Mouse (Mus musculus) intestine, postnatal 0 days (tissue): ENCODE measurements around the gene Rnf208. TPM values are rescaled to one million over a fixed set of nuclear protein-coding genes. Genes with fewer than 3 reads are reported as not detected.

Source experiments
- ATAC-seq: fragments of 200-750 bp; cut with Nextera tagmentation; 2 replicates; pipeline ENCODE4 v1.8.0; 2017; ENCODE audit warnings: mild to moderate bottlenecking, moderate TSS enrichment, moderate library complexity
- H3K27ac ChIP-seq: fragments of 300-500 bp; sonication (generic); 2 replicates; pipeline ENCODE4 v1.5.1; 2014; ENCODE audit warnings: mild to moderate bottlenecking, low read depth, low read length, moderate library complexity
- H3K27me3 ChIP-seq: fragments of 300-500 bp; sonication (generic); replicated peaks from 2 replicates; pipeline ENCODE4 v1.6.1; 2014; ENCODE audit warnings: low read length, mixed read lengths; ENCODE audit not compliant: control insufficient read depth, insufficient read depth
- H3K36me3 ChIP-seq: fragments of 300-500 bp; sonication (generic); 2 replicates; pipeline ENCODE4 v1.6.1; 2014; ENCODE audit warnings: mild to moderate bottlenecking, moderate library complexity; ENCODE audit not compliant: control insufficient read depth, insufficient read depth
- H3K4me1 ChIP-seq: fragments of 300-500 bp; sonication (generic); replicated peaks from 2 replicates; pipeline ENCODE4 v1.6.1; 2014; ENCODE audit warnings: antibody characterized with exemption, low read length, mixed read lengths; ENCODE audit not compliant: control insufficient read depth, insufficient read depth
- H3K4me2 ChIP-seq: fragments of 300-500 bp; sonication (generic); replicated peaks from 2 replicates; pipeline ENCODE4 v1.6.1; 2014; ENCODE audit warnings: low read depth, mild to moderate bottlenecking, moderate library complexity
- H3K4me3 ChIP-seq: fragments of 300-500 bp; sonication (generic); 2 replicates; pipeline ENCODE4 v1.5.1; 2014; ENCODE audit warnings: low read depth, low read length
- H3K9ac ChIP-seq: fragments of 300-500 bp; sonication (generic); 2 replicates; pipeline ENCODE4 v1.6.1; 2014; ENCODE audit warnings: mild to moderate bottlenecking, low read depth, low read length
- H3K9me3 ChIP-seq: fragments of 300-500 bp; sonication (generic); 2 replicates; pipeline ENCODE4 v1.6.1; 2016; ENCODE audit warnings: mixed run types; ENCODE audit not compliant: control insufficient read depth
- CTCF ChIP-seq: sonication (generic); IDR thresholded peaks from 2 replicates; pipeline ENCODE4 v1.5.1; 2016; ENCODE audit warnings: low read depth, mild to moderate bottlenecking, control low read depth, antibody characterized with exemption, moderate library complexity
- WGBS: fragments of 180-500 bp; shearing (Covaris S2); extraction: QIAGEN DNeasy Blood & Tissue Kit; methylation state at CpG from one replicate; pipeline ENCODE4 v1.1.7; 2014; 5-methylcytosine and 5-hydroxymethylcytosine counted together
- polyA plus RNA-seq: library from polyadenylated mRNA; unstranded; fragments of >200 nt; fragmentation: Nextera tagmentation; extraction: Ambion mirVana; gene quantifications from 2 replicates; pipeline ENCODE4 v1.2.1, GENCODE M21; 2015

Rnf208 gene
- 51.9 and 59.4 TPM in 2 replicates for polyA plus RNA-seq

GRCm38 (mm10) chr2:25242101-25242506 is at the start of gene Rnf208, which contains the start of gene Cysrt1:
Gene Rnf208, plus strand, starts transcription at chr2:25242255.
Gene Cysrt1, minus strand, starts transcription at chr2:25242452.
- TF ChIP-seq CTCF = no peak
- Histone ChIP-seq H3K27ac (peak within 1 kb of the TSS; percentile 74), H3K36me3 (peaks cover under 1% of the 10 kb centered on the region; the same call in 1 of the 2 replicates), H3K9ac (peak within 1 kb of the TSS; percentile 75), H3K9me3 (no peaks in the 10 kb centered on the region), H3K4me3 (peak within 1 kb of the TSS; percentile 49), H3K4me1 (peaks cover 9% of the 10 kb centered on the region; the same call in 1 of the 2 replicates), H3K27me3 (0 out of 2 replicates have a peak, but pooled peaks cover 3% of the 10 kb centered on the region), H3K4me2 (peak within 1 kb of the TSS; percentile 93)
- no peak for ATAC-seq
- WGBS = under 1% methylated on average over 50 of the region's 59 CpGs

GRCm38 (mm10) chr2:25193330-25193770 is 48.7 kb upstream of the Rnf208 start:
- Histone ChIP-seq H3K4me3 (no peak overlapping the region), H3K4me2 (peak overlapping the region; percentile 66), H3K36me3 (peaks cover 11% of the 10 kb centered on the region; the same call in 1 of the 2 replicates), H3K27me3 (no peaks in the 10 kb centered on the region), H3K27ac (no peak overlapping the region), H3K4me1 (peaks cover 19% of the 10 kb centered on the region; the same call in 1 of the 2 replicates), H3K9me3 (no peaks in the 10 kb centered on the region), H3K9ac (no peak overlapping the region)
- ATAC-seq = peak; percentile 83
- TF ChIP-seq CTCF = peak; percentile 99
- 0% methylated on average over 6 of the region's 6 CpGs for WGBS

- Histone ChIP-seq H3K27me3 (no peaks in the 10 kb centered on the region), H3K36me3 (peaks cover 18% of the 10 kb centered on the region; the same call in 1 of the 2 replicates), H3K9ac (no peak overlapping the region), H3K4me1 (peaks cover 19% of the 10 kb centered on the region; the same call in 1 of the 2 replicates), H3K9me3 (no peaks in the 10 kb centered on the region), H3K4me3 (no peak overlapping the region), H3K27ac (peak overlapping the region; percentile 60), H3K4me2 (peak overlapping the region; percentile 66)
- no peak for TF ChIP-seq CTCF
- 60% methylated on average over 5 of the region's 5 CpGs for WGBS
- ATAC-seq = no peak
Measured at GRCm38 (mm10) chr2:25194006-25194405, 48.0 kb upstream of the Rnf208 start.

GRCm38 (mm10) chr2:25194486-25195171 is 47.4 kb upstream of the Rnf208 start:
- no peaks in the 10 kb centered on the region for H3K9me3 ChIP-seq
- H3K9ac ChIP-seq = no peak overlapping the region
- 72% methylated on average over 17 of the region's 17 CpGs for WGBS
- H3K4me2 ChIP-seq = peak overlapping the region; percentile 66
- ATAC-seq = no peak
- TF ChIP-seq CTCF = no peak
- H3K4me3 ChIP-seq = peak overlapping the region; percentile 37
- H3K27me3 ChIP-seq = no peaks in the 10 kb centered on the region
- H3K27ac ChIP-seq = no peak overlapping the region; the same call in 1 of the 2 replicates
- peaks cover 19% of the 10 kb centered on the region; the same call in 1 of the 2 replicates for H3K4me1 ChIP-seq
- H3K36me3 ChIP-seq = peaks cover 24% of the 10 kb centered on the region

- peaks cover 19% of the 10 kb centered on the region; the same call in 1 of the 2 replicates for H3K4me1 ChIP-seq
- H3K27ac ChIP-seq = peak overlapping the region; percentile 91
- H3K9ac ChIP-seq = peak overlapping the region; percentile 54
- 18% methylated on average over 55 of the region's 55 CpGs for WGBS
- H3K9me3 ChIP-seq = no peaks in the 10 kb centered on the region
- H3K36me3 ChIP-seq = peaks cover 33% of the 10 kb centered on the region
- H3K4me3 ChIP-seq = peak overlapping the region; percentile 37
- H3K27me3 ChIP-seq = no peaks in the 10 kb centered on the region
- TF ChIP-seq CTCF = no peak; the same call in 1 of the 2 replicates
- peak; percentile 34 for ATAC-seq
- peak overlapping the region; percentile 66 for H3K4me2 ChIP-seq
Measured at GRCm38 (mm10) chr2:25195211-25196156, 46.6 kb upstream of the Rnf208 start.
